Mouse (Mus musculus) embryonic facial prominence, embryonic 10.5 days (tissue): Measurements from ENCODE around the gene Sdhaf4. TPM values are rescaled to one million over a fixed set of nuclear protein-coding genes. Genes with fewer than 3 reads are reported as not detected.
A peak's percentile ranks its signal among the peaks of the same experiment; 100 is the strongest.

ENCODE experiments used
- DNase-seq: peaks from one replicate; pipeline ENCODE4 v3.0.0-alpha.2; 2017; ENCODE audit warnings: low spot score
- H3K27ac ChIP-seq: fragments of 300-500 bp; sonication (generic); replicated peaks from 2 replicates; pipeline ENCODE4 v1.5.1; 2016; ENCODE audit warnings: mild to moderate bottlenecking
- H3K27me3 ChIP-seq: fragments of 300-500 bp; sonication (generic); replicated peaks from 2 replicates; pipeline ENCODE4 v1.6.1; 2016; ENCODE audit warnings: low read depth, mild to moderate bottlenecking; ENCODE audit not compliant: poor library complexity, severe bottlenecking
- H3K36me3 ChIP-seq: fragments of 300-500 bp; sonication (generic); replicated peaks from 2 replicates; pipeline ENCODE4 v1.6.1; 2016; ENCODE audit warnings: mild to moderate bottlenecking, moderate library complexity
- H3K4me1 ChIP-seq: fragments of 300-500 bp; sonication (generic); 2 replicates; pipeline ENCODE4 v1.6.1; 2016
- H3K4me3 ChIP-seq: fragments of 300-500 bp; sonication (generic); 2 replicates; pipeline ENCODE4 v1.5.1; 2016; ENCODE audit warnings: mild to moderate bottlenecking, moderate library complexity
- H3K9me3 ChIP-seq: fragments of 300-500 bp; sonication (generic); 2 replicates; pipeline ENCODE4 v1.6.1; 2016; ENCODE audit warnings: mild to moderate bottlenecking
- WGBS: fragments of 180-500 bp; shearing (Covaris S2); methylation state at CpG from one replicate; pipeline ENCODE4 v1.1.7; 2016; 5-methylcytosine and 5-hydroxymethylcytosine counted together
- polyA plus RNA-seq: library from polyadenylated mRNA; unstranded; fragments of >200 nt; fragmentation: Nextera tagmentation; extraction: Ambion mirVana; gene quantifications from 2 replicates; pipeline ENCODE4 v1.2.1, GENCODE M21; 2016

Gene Sdhaf4
- polyA plus RNA-seq: 78.1 and 84.9 TPM in 2 replicates

DNA sequence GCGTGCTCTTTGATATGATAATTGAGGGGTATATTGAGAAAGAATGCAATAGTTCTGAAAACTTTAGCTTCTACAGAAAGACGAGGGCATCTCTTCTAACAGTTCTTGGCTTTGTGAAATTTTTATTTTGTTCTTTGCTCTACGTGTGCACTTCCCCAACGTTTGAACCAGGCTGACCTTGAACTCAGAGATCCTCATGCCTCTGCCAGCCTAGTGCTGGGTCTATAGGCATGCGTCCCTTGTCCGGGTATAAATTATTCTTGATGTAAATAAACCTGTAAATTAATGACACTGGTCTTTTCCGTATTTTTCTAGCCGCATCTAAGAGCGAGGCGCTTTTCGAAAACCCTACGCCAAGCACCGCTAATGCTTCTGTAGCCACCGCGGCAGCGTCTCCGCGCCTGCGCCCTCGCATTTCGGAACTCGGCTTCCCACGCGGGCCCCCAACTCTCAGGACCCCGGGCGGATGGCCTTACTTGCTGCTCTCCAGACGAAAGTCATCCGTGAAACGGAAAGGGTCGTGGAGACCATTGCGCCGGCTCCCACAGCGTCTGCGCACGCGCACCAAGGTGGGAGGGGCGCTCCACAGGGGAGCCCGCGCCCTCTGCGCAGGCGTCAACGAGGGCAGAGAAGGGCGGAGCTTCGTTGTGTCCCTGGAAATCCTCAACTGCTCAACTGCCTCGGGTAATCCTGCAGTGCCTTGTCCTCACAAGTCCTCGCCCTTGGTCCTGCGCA is at the start of gene Sdhaf4:
Gene Sdhaf4, minus strand, starts transcription at position 587 of the 735 bp plus-strand sequence.
- no peaks in the 10 kb centered on the region for H3K9me3 ChIP-seq
- peaks cover 32% of the 10 kb centered on the region for H3K36me3 ChIP-seq
- peak; percentile 95 for DNase-seq
- no peaks in the 10 kb centered on the region for H3K27me3 ChIP-seq
- peak within 1 kb of the TSS; percentile 93 for H3K27ac ChIP-seq
- WGBS: 2% methylated on average over 47 of the region's 47 CpGs
- H3K4me1 ChIP-seq: peaks cover 4% of the 10 kb centered on the region; the same call in 1 of the 2 replicates
- H3K4me3 ChIP-seq: peak within 1 kb of the TSS; percentile 73

DNA sequence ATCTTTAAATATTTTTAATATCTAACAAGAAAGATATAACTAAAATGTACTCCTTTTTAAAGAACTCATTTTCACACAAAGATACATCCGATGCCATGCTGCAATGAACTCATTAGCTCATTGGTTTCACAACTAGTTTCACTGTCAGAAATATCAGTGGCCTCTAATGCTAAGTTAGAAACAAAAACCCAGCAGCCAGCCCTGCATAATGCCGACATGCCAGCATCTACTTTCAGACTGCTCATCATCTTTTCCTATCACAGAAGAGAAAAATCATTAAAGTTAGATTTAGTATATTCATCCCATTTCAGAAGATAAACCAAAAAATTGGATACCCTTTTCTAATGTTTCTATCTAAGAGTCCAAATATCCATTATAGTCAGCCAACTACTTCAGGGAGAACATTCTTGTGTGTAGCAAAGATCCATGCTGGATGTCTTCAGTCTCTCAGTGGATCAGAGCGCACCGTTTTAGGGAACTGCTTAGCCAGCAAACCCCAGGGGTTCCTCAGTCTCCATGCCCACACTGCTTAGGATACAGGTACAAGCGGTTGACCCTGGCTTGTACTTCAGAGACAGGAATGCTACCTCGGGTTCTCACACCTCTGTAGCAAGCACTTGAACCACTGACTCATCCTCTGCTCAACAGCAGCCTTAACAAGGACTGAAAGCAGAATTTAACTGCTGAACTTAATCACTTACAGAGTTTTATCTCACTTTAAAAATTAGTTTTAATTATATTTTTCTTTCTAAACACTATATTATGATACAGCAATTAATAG is 41.5 kb upstream of the Sdhaf4 start:
- H3K9me3 ChIP-seq: no peaks in the 10 kb centered on the region
- peaks cover 40% of the 10 kb centered on the region for H3K36me3 ChIP-seq
- no peak overlapping the region for H3K27ac ChIP-seq
- H3K4me3 ChIP-seq: no peak overlapping the region
- H3K4me1 ChIP-seq: no peaks in the 10 kb centered on the region
- H3K27me3 ChIP-seq: no peaks in the 10 kb centered on the region
- no peak for DNase-seq
- 82% methylated on average over 6 of the region's 6 CpGs for WGBS

DNA sequence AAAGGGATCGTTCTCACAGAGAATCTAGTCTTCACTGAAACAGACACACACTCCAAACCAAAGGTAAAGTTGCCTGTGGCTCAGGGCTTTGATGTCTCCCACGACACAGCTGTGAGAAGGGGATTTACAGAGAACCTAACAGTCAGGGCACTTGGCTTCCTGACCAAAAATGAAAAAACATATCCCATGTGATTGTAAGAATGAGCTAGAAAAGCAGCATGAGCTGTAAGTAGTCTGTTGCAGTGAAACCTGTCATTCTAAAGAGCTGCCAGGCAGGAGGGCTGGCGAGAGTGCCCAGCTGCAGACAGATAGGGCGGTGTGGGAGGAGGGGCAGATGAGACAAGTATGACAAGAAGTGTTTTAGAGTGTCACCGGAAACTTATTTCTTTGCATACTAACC is 40.2 kb upstream of the Sdhaf4 start:
- no peaks in the 10 kb centered on the region for H3K9me3 ChIP-seq
- H3K27me3 ChIP-seq: no peaks in the 10 kb centered on the region
- H3K36me3 ChIP-seq: peaks cover 35% of the 10 kb centered on the region
- H3K4me3 ChIP-seq: no peak overlapping the region
- DNase-seq: no peak
- WGBS: 85% methylated on average over 5 of the region's 5 CpGs
- no peaks in the 10 kb centered on the region for H3K4me1 ChIP-seq
- H3K27ac ChIP-seq: no peak overlapping the region

DNA sequence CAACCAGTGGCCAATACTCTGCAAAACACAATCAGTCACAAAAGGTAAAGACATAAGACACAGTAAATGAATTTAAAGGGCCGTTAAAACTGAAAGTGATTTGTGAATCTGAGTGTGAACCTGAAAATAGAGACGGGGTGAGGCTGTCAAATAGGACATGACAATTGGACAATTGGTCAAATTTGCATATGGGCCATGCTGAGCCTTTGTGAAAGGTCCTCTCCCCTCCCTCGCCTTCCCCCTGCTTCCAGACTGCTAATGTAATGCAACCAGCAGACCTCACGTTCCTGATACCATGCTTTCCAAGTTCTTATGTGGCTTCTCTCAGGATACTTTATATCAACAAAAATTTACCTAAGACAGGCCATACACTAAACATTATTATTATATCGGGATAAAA is 37.6 kb upstream of the Sdhaf4 start:
- H3K4me1 ChIP-seq: no peaks in the 10 kb centered on the region
- peaks cover 35% of the 10 kb centered on the region for H3K36me3 ChIP-seq
- WGBS: 77% methylated on average over 5 of the region's 5 CpGs
- no peak overlapping the region for H3K4me3 ChIP-seq
- no peak for DNase-seq
- H3K9me3 ChIP-seq: no peaks in the 10 kb centered on the region
- no peaks in the 10 kb centered on the region for H3K27me3 ChIP-seq
- no peak overlapping the region for H3K27ac ChIP-seq

DNA sequence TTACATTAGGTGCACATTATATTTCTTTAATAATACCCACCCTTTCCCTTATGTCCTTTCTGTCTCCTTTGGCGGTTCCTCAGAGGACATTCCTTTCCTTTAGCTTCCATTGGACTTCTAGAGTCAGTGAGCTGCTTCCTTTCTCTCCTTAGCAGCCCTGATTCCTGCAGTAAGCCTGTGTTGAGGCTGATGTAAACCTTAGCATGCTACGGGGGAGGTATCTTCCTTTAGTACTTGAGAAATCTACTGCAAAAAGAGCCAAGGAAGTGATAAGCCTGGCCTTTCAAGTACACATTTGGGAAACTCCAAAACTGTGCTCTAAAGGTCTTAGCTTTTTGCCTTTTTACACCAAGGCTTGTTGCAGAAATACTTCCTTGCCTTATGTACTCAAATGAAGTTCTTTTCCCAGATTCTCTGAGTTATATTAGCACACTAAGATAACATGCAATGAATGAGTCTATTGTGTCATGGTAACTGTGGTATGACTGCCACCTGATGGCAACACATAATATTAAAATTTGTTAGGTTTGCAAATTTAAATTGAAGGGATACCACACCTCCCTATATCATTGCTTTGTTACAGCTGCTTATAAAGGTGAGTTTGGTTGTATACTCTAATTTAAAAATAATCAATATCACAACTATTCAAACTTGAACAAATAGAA is 28.4 kb upstream of the Sdhaf4 start:
- H3K27me3 ChIP-seq: no peaks in the 10 kb centered on the region
- no peak overlapping the region for H3K27ac ChIP-seq
- 79% methylated on average over 2 of the region's 2 CpGs for WGBS
- H3K4me1 ChIP-seq: no peaks in the 10 kb centered on the region
- no peak overlapping the region for H3K4me3 ChIP-seq
- DNase-seq: no peak
- no peaks in the 10 kb centered on the region for H3K9me3 ChIP-seq
- H3K36me3 ChIP-seq: peaks cover 38% of the 10 kb centered on the region

DNA sequence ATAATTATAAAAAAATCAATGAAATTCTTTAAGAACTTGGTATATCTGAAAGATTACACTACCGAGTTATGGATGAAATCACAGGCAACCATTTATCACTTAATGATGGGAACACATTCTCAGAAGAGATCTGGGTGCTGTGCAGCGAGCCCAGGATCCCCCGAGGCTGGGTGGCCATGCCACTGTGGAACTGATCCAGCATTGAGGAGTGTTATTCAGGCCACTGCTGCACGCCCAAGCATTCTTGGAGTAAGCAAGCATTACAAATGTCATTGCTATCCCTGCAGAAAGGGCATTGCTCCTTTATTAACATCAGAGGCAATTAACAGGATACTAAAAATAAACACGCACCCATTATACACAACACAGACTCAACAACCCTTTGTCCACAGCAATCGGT is 5.4 kb upstream of the Sdhaf4 start:
- peaks cover 28% of the 10 kb centered on the region for H3K36me3 ChIP-seq

DNA sequence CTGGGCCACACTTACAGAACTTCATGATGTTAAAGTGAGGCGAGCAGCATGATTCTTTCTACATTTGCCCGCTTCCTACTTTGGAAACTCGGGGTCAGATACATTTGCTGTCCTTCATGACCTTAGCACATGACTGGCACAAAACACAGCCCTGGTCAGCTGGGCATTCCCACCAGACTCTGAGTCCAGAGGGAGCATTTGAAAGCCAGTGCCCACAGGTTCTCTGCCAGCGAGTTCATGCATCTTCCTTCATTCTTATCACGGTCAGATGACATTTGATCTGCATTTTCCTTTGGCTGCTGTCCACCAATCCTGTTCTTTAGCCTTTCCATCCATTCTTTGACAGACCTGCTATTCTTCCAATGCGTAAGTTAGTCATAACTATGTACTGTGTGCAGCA is 4.6 kb upstream of the Sdhaf4 start:
- Histone ChIP-seq H3K36me3 (peaks cover 28% of the 10 kb centered on the region), H3K4me1 (no peaks in the 10 kb centered on the region), H3K27me3 (no peaks in the 10 kb centered on the region), H3K4me3 (no peak overlapping the region), H3K27ac (no peak overlapping the region), H3K9me3 (no peaks in the 10 kb centered on the region)
- 88% methylated on average over 6 of the region's 6 CpGs for WGBS
- DNase-seq: no peak

More for the DNA sequence above, 5.4 kb upstream of the Sdhaf4 start:
- Histone ChIP-seq H3K27me3 (no peaks in the 10 kb centered on the region), H3K9me3 (no peaks in the 10 kb centered on the region), H3K4me3 (no peak overlapping the region), H3K4me1 (no peaks in the 10 kb centered on the region), H3K27ac (no peak overlapping the region)
- 94% methylated on average over 6 of the region's 6 CpGs for WGBS
- DNase-seq: no peak

DNA sequence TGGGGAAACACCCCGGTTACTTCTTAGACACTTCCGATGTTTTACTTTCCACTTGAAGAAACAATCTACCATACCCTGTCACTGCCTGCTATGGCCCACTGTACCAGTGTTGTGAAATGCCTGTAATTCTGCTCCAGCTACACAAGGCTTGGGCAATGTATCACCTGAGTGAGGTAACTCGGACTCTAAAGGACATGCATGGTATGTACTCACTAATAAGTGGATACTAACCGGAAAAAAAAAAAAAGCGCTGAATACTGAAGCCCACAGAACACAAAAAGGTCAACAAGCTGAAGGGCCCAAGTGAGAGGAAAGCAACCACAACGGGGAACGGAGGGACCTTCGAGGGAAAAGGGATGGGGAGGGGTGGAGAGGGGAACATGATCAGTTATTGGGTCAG is 2.2 kb upstream of the Sdhaf4 start:
- no peaks in the 10 kb centered on the region for H3K9me3 ChIP-seq
- peaks cover 15% of the 10 kb centered on the region for H3K36me3 ChIP-seq
- no peaks in the 10 kb centered on the region for H3K27me3 ChIP-seq
- no peak overlapping the region for H3K4me3 ChIP-seq
- no peak overlapping the region for H3K27ac ChIP-seq
- DNase-seq: no peak
- H3K4me1 ChIP-seq: peaks cover 4% of the 10 kb centered on the region; the same call in 1 of the 2 replicates
- 86% methylated on average over 8 of the region's 8 CpGs for WGBS

DNA sequence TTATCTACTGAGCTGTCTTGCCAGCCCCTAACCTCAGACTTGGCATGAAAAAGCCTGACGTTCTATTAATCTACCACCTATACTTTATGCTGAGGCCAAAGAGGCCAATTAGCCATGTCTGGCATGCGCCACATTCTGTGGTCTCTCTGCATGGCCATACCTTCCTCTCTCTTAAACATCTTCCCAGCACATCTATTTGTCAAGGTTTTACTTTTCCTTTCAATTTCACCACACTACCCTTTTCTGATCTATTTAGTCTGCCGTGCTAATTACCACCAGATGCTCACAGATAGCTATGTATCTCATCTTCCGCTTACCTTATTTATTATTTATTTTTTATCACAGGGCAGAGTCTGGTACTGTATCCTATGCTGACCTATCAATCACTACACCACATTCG is 6.1 kb downstream of the Sdhaf4 start:
- DNase-seq: no peak
- Histone ChIP-seq H3K27ac (no peak overlapping the region), H3K9me3 (no peaks in the 10 kb centered on the region), H3K4me3 (no peak overlapping the region), H3K4me1 (peaks cover under 1% of the 10 kb centered on the region; the same call in 1 of the 2 replicates), H3K36me3 (peaks cover 65% of the 10 kb centered on the region), H3K27me3 (no peaks in the 10 kb centered on the region)
- 93% methylated on average over 5 of the region's 5 CpGs for WGBS

DNA sequence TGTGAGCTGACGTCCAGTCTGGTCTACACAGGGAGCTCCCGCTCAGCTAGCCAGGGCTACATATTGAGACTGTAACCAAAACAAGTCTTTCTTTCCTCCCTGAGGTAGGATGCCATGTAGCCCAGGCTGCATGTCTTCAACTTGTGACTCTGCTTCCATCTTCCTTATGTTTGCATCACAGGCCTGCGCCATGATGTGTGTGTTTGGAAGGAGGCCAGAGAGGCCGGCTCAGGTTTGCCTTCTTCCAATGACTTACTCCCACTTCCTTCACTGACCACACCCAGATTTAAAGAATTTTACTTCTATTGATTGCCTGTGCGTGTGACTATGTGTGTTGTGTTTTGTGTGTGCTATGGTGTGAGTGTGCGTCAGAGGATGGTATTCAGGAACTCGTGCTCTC is 6.6 kb downstream of the Sdhaf4 start:
- no peak overlapping the region for H3K27ac ChIP-seq
- no peak overlapping the region for H3K4me3 ChIP-seq
- peaks cover 65% of the 10 kb centered on the region for H3K36me3 ChIP-seq
- whole genome bisulfite sequencing: 93% methylated on average over 7 of the region's 7 CpGs
- DNase-seq: no peak
- no peaks in the 10 kb centered on the region for H3K4me1 ChIP-seq
- no peaks in the 10 kb centered on the region for H3K27me3 ChIP-seq
- no peaks in the 10 kb centered on the region for H3K9me3 ChIP-seq

DNA sequence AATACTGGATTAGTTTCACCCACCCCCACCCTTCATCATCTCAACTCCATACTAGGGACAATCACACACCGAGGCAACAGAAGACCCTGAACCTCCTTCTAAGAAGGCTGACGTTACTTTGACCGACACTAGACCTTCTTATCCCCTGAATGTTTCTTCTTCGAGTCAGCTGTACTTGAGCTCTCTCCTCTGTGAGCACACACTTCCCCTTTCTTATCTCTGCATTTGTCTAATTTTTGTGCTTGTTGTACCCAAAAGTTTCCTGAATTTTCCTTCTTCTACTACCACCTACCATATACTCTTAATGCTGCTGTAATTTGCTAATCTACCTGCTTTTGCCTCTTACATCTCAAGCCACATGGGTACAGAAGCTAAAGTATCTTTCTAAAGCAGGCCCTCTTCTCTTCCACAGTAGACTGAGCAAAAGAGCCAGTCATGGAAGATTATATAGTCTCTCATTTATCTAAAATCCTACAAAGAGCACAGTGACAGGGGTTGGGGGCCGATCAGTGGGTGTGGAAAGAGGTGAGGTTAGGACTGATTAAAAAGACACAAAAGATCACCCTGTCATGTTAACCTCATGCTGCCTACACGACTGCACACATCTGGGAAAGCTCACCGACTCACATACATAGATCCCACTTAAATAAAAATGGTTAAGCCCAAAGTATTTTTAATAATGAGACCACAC is 7.2 kb downstream of the Sdhaf4 start:
- 92% methylated on average over 7 of the region's 7 CpGs for WGBS
- H3K4me1 ChIP-seq: no peaks in the 10 kb centered on the region
- DNase-seq: no peak

DNA sequence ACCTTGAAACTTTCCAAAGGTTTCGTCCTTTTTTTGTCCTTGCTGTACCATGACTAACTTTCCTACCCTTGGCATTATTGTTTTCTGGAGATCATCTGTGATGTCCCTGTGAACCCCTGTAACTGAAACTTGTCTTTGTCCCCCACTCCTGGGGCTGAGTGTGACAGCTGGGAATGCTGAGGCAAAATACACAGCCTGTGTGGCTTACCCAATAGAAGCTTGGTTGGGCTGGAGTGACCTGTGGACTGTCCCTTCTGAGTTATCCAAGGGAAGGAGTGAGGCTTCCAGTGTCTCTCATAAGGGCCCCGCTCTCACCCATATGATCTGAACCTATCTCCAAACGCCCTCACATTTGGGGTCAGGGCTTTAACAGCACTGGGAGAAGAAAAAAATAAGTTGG is 8.0 kb downstream of the Sdhaf4 start:
- 90% methylated on average over 3 of the region's 3 CpGs for WGBS
- Histone ChIP-seq H3K36me3 (peaks cover 60% of the 10 kb centered on the region), H3K27ac (no peak overlapping the region), H3K4me3 (no peak overlapping the region), H3K4me1 (no peaks in the 10 kb centered on the region), H3K27me3 (no peaks in the 10 kb centered on the region), H3K9me3 (no peaks in the 10 kb centered on the region)
- no peak for DNase-seq

More for the DNA sequence above, 7.2 kb downstream of the Sdhaf4 start:
- Histone ChIP-seq H3K36me3 (peaks cover 65% of the 10 kb centered on the region), H3K4me3 (no peak overlapping the region), H3K27me3 (no peaks in the 10 kb centered on the region), H3K27ac (no peak overlapping the region), H3K9me3 (no peaks in the 10 kb centered on the region)
